Mouse (Mus musculus) neural tube, embryonic 13.5 days (tissue): ENCODE measurements around the gene Arhgap19. TPM values are rescaled to one million over a fixed set of nuclear protein-coding genes. Genes with fewer than 3 reads are reported as not detected.
A peak's percentile ranks its signal among the peaks of the same experiment; 100 is the strongest.

Experiments
- ATAC-seq: fragments of 200-750 bp; cut with Nextera tagmentation; 2 replicates; pipeline ENCODE4 v1.8.0; 2017; ENCODE audit warnings: low read depth, mild to moderate bottlenecking, moderate TSS enrichment, moderate library complexity
- H3K27ac ChIP-seq: fragments of 300-500 bp; sonication (generic); replicated peaks from 2 replicates; pipeline ENCODE4 v1.5.1; 2015; ENCODE audit warnings: moderate library complexity, mild to moderate bottlenecking, inconsistent platforms
- H3K27me3 ChIP-seq: fragments of 300-500 bp; sonication (generic); 2 replicates; pipeline ENCODE4 v1.6.1; 2015; ENCODE audit warnings: mild to moderate bottlenecking, inconsistent platforms
- H3K36me3 ChIP-seq: fragments of 300-500 bp; sonication (generic); 2 replicates; pipeline ENCODE4 v1.6.1; 2015; ENCODE audit warnings: mild to moderate bottlenecking, inconsistent platforms
- H3K4me1 ChIP-seq: fragments of 300-500 bp; sonication (generic); replicated peaks from 2 replicates; pipeline ENCODE4 v1.6.1; 2015; ENCODE audit warnings: inconsistent platforms
- H3K4me2 ChIP-seq: fragments of 300-500 bp; sonication (generic); 2 replicates; pipeline ENCODE4 v1.6.1; 2015; ENCODE audit warnings: inconsistent platforms, mild to moderate bottlenecking, moderate library complexity
- H3K4me3 ChIP-seq: fragments of 300-500 bp; sonication (generic); 2 replicates; pipeline ENCODE4 v1.5.1; 2015; ENCODE audit warnings: mild to moderate bottlenecking, inconsistent platforms
- H3K9ac ChIP-seq: fragments of 300-500 bp; sonication (generic); 2 replicates; pipeline ENCODE4 v1.6.1; 2015; ENCODE audit warnings: moderate library complexity, mild to moderate bottlenecking, inconsistent platforms
- H3K9me3 ChIP-seq: fragments of 300-500 bp; sonication (generic); 2 replicates; pipeline ENCODE4 v1.6.1; 2016; ENCODE audit warnings: inconsistent platforms
- WGBS: fragments of 180-500 bp; shearing (Covaris S2); methylation state at CpG from one replicate; pipeline ENCODE4 v1.1.7; 2015; 5-methylcytosine and 5-hydroxymethylcytosine counted together
- polyA plus RNA-seq: library from polyadenylated mRNA; unstranded; fragments of >200 nt; fragmentation: Nextera tagmentation; extraction: Ambion mirVana; gene quantifications from 2 replicates; pipeline ENCODE4 v1.2.1, GENCODE M21; 2015

Gene Arhgap19
- polyA plus RNA-seq, 1 experiment from 2014 or later, result 6.2 TPM

DNA sequence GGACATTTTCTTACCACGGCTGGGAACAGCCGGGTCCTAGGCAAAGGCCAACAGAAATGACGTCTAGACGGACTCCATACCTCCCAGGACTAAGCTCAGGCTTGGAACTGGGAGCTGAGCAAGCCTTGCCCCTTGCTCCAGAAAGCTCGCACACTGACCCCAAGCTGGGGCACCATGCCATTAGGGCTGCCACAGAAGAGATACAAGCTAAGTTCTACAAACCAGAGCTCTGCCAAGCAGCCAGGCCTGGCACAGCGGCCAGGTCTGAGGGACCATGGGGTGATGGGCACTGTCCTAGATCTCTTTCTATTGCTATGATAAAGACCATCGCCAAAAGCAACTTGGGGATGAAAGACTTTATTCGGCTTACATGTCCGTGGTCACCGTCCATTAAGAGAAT lies 10.7 kb upstream of the Arhgap19 start:
- Histone ChIP-seq H3K9ac (no peak overlapping the region), H3K4me2 (no peak overlapping the region), H3K27me3 (no peaks in the 10 kb centered on the region), H3K36me3 (no peaks in the 10 kb centered on the region), H3K4me1 (no peaks in the 10 kb centered on the region), H3K4me3 (no peak overlapping the region), H3K9me3 (no peaks in the 10 kb centered on the region), H3K27ac (no peak overlapping the region)
- ATAC-seq, result no peak
- WGBS, result 88% methylated on average over 10 of the region's 10 CpGs

DNA sequence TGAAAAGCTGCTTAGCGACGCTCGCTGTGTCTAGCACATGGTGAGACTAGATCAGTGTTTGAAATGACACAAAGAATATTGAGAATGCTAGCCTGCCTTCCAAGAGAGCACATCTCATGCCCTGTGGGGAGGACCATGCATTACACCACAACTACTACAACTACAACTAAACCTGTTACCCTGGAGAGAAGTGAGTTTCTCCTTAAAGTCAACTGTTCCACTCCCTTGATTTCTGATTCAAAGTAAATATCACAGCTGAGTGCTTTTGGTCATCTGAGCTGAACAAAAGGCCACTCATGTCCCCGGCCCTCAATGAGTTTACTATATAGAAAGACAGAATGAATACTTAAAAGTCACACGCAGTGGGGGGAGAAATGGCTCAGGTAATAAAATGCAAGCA lies 8.2 kb upstream of the Arhgap19 start:
- Histone ChIP-seq H3K27ac (no peak overlapping the region), H3K4me1 (no peaks in the 10 kb centered on the region), H3K9ac (no peak overlapping the region), H3K9me3 (no peaks in the 10 kb centered on the region), H3K36me3 (no peaks in the 10 kb centered on the region), H3K4me2 (no peak overlapping the region), H3K27me3 (no peaks in the 10 kb centered on the region), H3K4me3 (no peak overlapping the region)
- WGBS, result 79% methylated on average over 5 of the region's 5 CpGs
- ATAC-seq, result no peak

DNA sequence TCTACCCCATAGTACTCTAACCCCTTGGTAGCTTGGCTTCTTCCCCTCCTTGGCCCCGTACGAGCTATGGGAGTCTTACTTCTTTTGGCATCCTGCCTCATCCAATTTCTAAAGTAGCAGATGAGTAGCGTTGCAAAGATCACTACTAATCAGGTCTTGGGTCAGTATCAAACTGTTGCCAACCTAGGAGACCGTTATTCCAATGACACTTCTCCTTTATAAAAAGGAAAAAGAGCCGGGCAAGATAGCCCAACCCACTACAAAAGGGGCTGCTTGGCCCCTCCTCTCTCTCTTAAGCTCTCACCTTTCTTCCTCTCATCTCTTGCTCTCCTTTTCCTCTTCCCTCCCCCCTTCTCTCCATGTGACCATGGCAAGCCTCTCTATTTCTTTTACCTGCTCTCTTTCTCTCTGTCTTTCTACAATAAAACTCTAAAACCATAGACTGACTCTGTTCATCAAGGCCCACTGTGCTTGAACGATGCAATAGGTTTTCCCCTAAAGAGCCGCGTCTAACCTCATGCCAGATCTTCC lies 6.3 kb upstream of the Arhgap19 start:
- no peak overlapping the region for H3K9ac ChIP-seq
- H3K27me3 ChIP-seq, result no peaks in the 10 kb centered on the region
- ATAC-seq, result no peak
- H3K9me3 ChIP-seq, result no peaks in the 10 kb centered on the region
- 83% methylated on average over 8 of the region's 8 CpGs for WGBS
- no peak overlapping the region for H3K4me3 ChIP-seq
- no peaks in the 10 kb centered on the region for H3K36me3 ChIP-seq
- H3K4me1 ChIP-seq, result no peaks in the 10 kb centered on the region
- no peak overlapping the region for H3K4me2 ChIP-seq
- H3K27ac ChIP-seq, result no peak overlapping the region

DNA sequence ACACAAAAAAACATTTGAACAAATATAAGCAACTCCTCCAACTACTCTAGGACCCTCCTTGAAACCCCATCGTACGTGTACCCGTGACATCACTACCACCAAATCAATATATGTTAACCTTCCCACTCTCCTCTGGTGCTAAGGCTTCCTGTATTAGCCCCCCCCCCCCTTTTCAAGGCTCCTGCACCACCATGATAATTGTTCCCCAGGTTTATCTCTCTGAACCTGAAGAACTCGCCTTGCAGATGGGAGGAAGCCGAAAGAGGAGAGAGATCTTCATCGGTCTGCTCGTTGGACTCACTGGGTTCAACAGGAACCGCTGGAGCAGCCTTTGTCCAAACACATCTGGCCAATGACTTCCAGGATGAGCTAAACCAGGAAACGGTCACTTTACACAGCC lies 5.7 kb upstream of the Arhgap19 start:
- Histone ChIP-seq H3K4me1 (0 out of 2 replicates have a peak, but pooled peaks cover 1% of the 10 kb centered on the region), H3K36me3 (no peaks in the 10 kb centered on the region)
- 92% methylated on average over 9 of the region's 9 CpGs for WGBS

DNA sequence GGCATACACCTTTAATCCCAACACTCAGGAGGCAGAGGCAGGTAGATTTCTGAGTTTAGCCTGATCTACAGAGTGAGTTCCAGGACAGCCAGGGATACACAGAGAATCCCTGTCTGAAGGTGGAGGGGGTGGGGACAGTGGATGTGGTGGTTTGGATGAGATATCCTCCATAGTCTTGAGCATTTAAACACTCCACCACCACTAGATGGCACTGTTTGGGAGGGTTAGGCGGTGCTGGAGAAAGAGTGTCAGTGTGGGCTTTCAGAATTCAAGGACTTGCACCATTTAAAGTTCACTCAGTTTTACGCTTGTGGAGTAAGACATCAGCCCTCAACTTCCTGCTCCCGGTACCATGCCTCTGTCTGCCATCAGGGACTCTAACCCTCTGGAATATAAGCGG lies 4.0 kb upstream of the Arhgap19 start:
- WGBS, result 86% methylated on average over 4 of the region's 4 CpGs
- no peak for ATAC-seq

More for the DNA sequence above, 5.7 kb upstream of the Arhgap19 start:
- no peak for ATAC-seq
- no peak overlapping the region for H3K4me2 ChIP-seq
- H3K9me3 ChIP-seq, result no peaks in the 10 kb centered on the region
- no peak overlapping the region for H3K4me3 ChIP-seq
- no peak overlapping the region for H3K9ac ChIP-seq
- no peak overlapping the region for H3K27ac ChIP-seq
- H3K27me3 ChIP-seq, result no peaks in the 10 kb centered on the region

DNA sequence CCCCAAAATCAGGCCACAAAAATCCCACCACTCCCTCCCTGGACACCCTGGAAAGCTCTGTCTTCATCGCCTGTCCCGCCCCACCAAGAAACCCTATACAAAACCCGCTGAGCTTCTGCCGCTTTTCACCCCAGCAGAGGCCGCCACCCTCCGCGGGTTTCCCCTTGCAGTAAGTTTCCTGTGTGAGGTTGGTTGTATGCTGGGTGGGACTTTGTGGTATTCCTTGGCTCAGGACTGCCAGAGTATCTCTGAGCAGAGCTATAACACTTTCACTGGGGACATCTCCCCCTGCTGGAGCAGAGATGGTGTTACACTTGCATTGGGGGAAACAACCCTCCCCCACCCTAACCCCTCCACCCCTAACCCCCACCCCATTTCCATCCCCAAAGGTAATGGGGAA lies 1.5 kb upstream of the Arhgap19 start:
- no peaks in the 10 kb centered on the region for H3K27me3 ChIP-seq
- no peak overlapping the region for H3K9ac ChIP-seq
- H3K27ac ChIP-seq, result no peak overlapping the region
- no peak for ATAC-seq
- H3K36me3 ChIP-seq, result no peaks in the 10 kb centered on the region
- peaks cover 21% of the 10 kb centered on the region for H3K4me1 ChIP-seq
- H3K4me3 ChIP-seq, result no peak overlapping the region
- H3K4me2 ChIP-seq, result no peak overlapping the region
- H3K9me3 ChIP-seq, result no peaks in the 10 kb centered on the region
- 45% methylated on average over 7 of the region's 7 CpGs for WGBS

More for the DNA sequence above, 4.0 kb upstream of the Arhgap19 start:
- Histone ChIP-seq H3K27ac (no peak overlapping the region), H3K9ac (no peak overlapping the region), H3K4me2 (no peak overlapping the region), H3K36me3 (no peaks in the 10 kb centered on the region), H3K4me1 (peaks cover 11% of the 10 kb centered on the region), H3K4me3 (no peak overlapping the region), H3K9me3 (no peaks in the 10 kb centered on the region), H3K27me3 (no peaks in the 10 kb centered on the region)

DNA sequence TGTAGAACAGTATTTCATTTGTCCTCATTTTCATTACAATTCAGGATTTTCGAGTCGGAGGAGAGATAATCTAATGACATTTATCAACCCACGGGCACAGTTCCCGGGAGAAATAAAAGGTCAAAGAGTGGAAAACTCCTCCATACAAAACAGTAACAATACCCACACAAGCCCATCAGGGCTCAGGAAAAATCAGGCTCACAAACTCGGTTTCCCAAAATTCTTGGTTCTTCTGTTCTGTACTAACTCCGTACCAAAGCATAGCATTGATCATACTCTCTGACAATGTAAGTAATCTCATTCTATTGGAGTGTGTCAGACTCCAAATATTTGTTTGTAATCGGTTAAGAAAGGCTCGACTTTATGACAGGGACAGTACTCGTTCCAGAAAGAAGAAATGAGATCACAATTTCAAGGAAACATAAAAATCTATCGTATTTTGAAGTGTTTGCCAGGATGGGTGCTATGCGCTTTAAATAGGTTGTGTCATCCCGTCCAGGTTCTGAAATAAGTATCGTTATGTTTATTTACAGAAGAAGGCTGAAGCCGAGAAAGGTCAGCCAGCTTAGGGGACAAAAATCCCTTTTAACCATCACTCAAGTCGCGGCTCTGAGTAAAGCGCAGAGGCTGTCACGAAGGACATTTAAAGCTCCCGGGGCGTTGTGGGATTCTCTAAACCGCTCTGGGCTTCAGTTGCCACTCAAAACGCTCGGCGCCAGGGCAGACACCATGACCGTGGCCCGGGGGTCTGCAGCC lies 683 bp downstream of the Arhgap19 start:
- Histone ChIP-seq H3K9me3 (no peaks in the 10 kb centered on the region), H3K27me3 (no peaks in the 10 kb centered on the region), H3K4me2 (peak overlapping the region; percentile 82), H3K27ac (peak overlapping the region; percentile 79), H3K36me3 (no peaks in the 10 kb centered on the region), H3K9ac (peak overlapping the region; percentile 76), H3K4me1 (peaks cover 21% of the 10 kb centered on the region), H3K4me3 (peak overlapping the region; percentile 82)
- 4% methylated on average over 26 of the region's 26 CpGs for WGBS
- no peak for ATAC-seq

DNA sequence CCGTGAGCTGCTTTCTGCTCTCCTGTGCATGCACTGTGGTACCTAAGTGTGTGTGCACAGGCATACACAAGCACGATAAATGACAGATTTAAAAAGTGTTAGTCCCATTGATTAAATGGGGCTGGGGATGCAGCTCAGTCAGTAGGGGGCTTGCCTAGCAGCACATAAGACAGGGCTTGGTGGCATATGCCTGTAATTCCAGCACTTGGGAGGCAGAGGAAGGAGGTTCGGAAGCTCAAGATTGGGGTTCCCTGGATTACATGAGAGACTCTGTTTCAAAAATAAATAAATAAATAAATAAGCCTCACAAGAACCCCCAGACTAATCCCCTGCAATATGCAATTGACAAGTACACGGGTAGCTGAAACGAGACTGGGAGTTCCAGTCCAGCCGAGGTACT lies 1.4 kb downstream of the Arhgap19 start:
- H3K9ac ChIP-seq, result 0 out of 2 replicates have a peak overlapping the region, but pooled peaks have one; percentile 2
- no peak overlapping the region for H3K27ac ChIP-seq
- H3K27me3 ChIP-seq, result no peaks in the 10 kb centered on the region
- 51% methylated on average over 6 of the region's 6 CpGs for WGBS
- peaks cover 21% of the 10 kb centered on the region for H3K4me1 ChIP-seq
- no peaks in the 10 kb centered on the region for H3K9me3 ChIP-seq
- ATAC-seq, result no peak
- H3K4me3 ChIP-seq, result peak overlapping the region; percentile 82
- no peaks in the 10 kb centered on the region for H3K36me3 ChIP-seq
- peak overlapping the region; percentile 82 for H3K4me2 ChIP-seq

DNA sequence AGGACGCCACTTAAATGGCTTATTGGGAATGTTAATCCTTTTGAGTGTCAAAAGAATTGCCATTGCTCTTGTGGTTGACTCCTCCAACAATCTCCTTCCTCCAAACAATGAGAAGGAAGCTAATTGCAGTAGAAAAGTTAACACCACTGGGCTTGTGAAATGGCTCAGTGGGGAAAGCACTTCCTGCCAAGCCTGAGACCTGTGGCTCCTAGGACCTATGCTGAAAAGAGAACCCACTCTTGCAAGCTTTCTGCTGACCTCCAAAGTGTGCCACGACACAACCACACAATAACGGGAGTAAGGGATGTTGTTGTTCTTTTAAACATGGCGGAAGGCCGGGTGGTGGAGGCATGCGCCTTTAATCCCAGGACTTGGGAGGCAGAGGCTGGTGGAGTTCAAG lies 4.3 kb downstream of the Arhgap19 start:
- peaks cover 21% of the 10 kb centered on the region for H3K4me1 ChIP-seq
- H3K4me3 ChIP-seq, result no peak overlapping the region
- 89% methylated on average over 6 of the region's 6 CpGs for WGBS
- no peaks in the 10 kb centered on the region for H3K9me3 ChIP-seq
- no peak overlapping the region for H3K9ac ChIP-seq
- no peaks in the 10 kb centered on the region for H3K36me3 ChIP-seq
- H3K4me2 ChIP-seq, result no peak overlapping the region
- H3K27me3 ChIP-seq, result no peaks in the 10 kb centered on the region
- no peak overlapping the region for H3K27ac ChIP-seq
- ATAC-seq, result no peak

DNA sequence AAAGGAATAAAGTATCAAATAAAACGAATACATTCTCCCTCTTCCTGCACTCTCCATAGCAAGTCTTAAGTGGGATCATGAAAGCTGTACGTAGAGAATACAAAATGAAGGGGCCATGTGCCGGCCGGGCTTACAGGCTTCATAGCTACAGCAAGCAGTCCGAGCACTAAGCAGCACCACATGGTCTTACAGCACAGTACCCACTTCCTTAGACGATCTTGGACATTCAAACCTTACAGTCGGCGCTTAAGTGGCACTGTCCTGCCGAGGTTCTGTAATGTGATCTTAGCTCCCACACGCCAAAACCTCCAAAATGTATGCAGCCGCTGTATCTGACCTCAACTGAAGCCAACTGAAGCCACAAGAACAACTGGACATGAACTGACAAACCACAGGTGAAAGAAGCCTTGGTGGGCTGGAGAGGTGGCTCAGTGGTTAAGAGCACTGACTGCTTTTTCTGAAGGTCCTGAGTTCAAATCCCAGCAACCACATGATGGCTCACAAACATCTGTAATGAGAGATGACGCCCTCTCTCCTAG lies 5.0 kb downstream of the Arhgap19 start:
- 88% methylated on average over 12 of the region's 12 CpGs for WGBS
- H3K4me2 ChIP-seq, result no peak overlapping the region
- peaks cover 17% of the 10 kb centered on the region for H3K4me1 ChIP-seq
- no peaks in the 10 kb centered on the region for H3K27me3 ChIP-seq
- no peak for ATAC-seq
- no peaks in the 10 kb centered on the region for H3K36me3 ChIP-seq
- H3K9me3 ChIP-seq, result no peaks in the 10 kb centered on the region
- H3K4me3 ChIP-seq, result no peak overlapping the region
- H3K9ac ChIP-seq, result no peak overlapping the region
- H3K27ac ChIP-seq, result no peak overlapping the region

DNA sequence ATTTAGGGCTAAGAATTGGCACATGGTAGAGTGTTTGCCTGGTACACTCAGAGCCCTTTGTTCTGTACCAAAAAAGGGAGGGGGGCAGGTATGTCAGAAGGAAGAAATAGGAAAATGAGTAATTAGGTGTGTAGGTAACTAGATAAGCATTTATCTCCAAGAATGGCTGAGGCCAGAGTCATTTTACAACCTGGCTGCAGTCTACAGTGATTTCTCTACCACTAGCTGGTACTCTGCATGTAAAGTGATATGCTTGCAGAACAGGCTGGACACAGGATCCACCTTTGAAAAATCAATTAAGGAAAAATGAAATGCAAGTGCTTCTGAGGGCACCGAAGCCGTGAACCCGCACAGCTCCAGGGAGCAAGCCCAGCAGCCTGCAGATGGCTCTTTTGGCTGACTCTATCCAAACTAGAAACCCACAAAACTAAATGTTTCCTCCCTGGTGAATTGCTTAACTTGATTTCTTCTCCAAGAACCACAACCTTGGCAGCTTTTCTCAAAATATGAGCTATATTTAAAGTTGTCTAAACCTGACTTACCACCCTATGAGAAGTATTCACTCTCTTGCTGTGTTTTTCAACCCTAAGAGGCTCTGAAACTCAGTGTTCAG lies 5.6 kb downstream of the Arhgap19 start:
- H3K27me3 ChIP-seq, result no peaks in the 10 kb centered on the region
- H3K9ac ChIP-seq, result no peak overlapping the region
- H3K4me1 ChIP-seq, result peaks cover 15% of the 10 kb centered on the region
- no peaks in the 10 kb centered on the region for H3K36me3 ChIP-seq
- 82% methylated on average over 3 of the region's 3 CpGs for WGBS
- no peaks in the 10 kb centered on the region for H3K9me3 ChIP-seq
- H3K27ac ChIP-seq, result no peak overlapping the region
- no peak for ATAC-seq
- no peak overlapping the region for H3K4me3 ChIP-seq
- no peak overlapping the region for H3K4me2 ChIP-seq

DNA sequence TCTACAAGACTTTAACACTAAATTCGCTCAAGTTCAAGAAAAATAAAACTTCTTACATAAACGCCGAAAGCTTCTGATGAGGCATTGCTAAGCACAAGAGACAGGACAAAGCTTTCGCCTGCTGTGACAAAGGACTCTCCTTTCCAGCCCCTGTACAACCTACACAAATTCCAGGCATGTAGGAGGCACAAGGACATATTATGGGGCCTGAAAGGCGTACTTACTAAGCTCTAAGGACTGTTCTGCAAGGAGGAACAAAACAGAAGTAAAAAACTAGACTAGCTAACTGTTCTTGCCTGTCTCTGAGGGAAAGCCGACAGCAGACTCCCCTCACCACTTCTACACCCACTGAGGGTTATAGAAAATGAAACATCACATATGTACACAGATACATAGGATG lies 6.9 kb downstream of the Arhgap19 start:
- Histone ChIP-seq H3K4me1 (peaks cover 2% of the 10 kb centered on the region), H3K4me3 (no peak overlapping the region), H3K27me3 (no peaks in the 10 kb centered on the region), H3K9me3 (no peaks in the 10 kb centered on the region), H3K27ac (no peak overlapping the region), H3K4me2 (no peak overlapping the region), H3K9ac (no peak overlapping the region), H3K36me3 (no peaks in the 10 kb centered on the region)
- WGBS, result 81% methylated on average over 6 of the region's 6 CpGs
- ATAC-seq, result no peak
